Mouse (Mus musculus) liver, embryonic 15.5 days (tissue): ENCODE results near the gene Gm28635. TPM values are rescaled to one million over a fixed set of nuclear protein-coding genes. Genes with fewer than 3 reads are reported as not detected.

Experiments
- ATAC-seq: fragments of 200-750 bp; cut with Nextera tagmentation; 2 replicates; pipeline ENCODE4 v1.8.0; 2017; ENCODE audit warnings: moderate number of reproducible peaks, mild to moderate bottlenecking, moderate library complexity; ENCODE audit not compliant: insufficient read depth
- H3K27ac ChIP-seq: fragments of 300-500 bp; sonication (generic); replicated peaks from 2 replicates; pipeline ENCODE4 v1.5.1; 2015; ENCODE audit warnings: mild to moderate bottlenecking, inconsistent platforms
- H3K27me3 ChIP-seq: fragments of 300-500 bp; sonication (generic); 2 replicates; pipeline ENCODE4 v1.6.1; 2015; ENCODE audit warnings: mild to moderate bottlenecking, inconsistent platforms
- H3K36me3 ChIP-seq: fragments of 300-500 bp; sonication (generic); replicated peaks from 2 replicates; pipeline ENCODE4 v1.6.1; 2015; ENCODE audit warnings: moderate library complexity, mild to moderate bottlenecking, inconsistent platforms
- H3K4me1 ChIP-seq: fragments of 300-500 bp; sonication (generic); replicated peaks from 2 replicates; pipeline ENCODE4 v1.6.1; 2015; ENCODE audit warnings: inconsistent platforms
- H3K4me2 ChIP-seq: fragments of 300-500 bp; sonication (generic); 2 replicates; pipeline ENCODE4 v1.6.1; 2015; ENCODE audit warnings: moderate library complexity, mild to moderate bottlenecking, inconsistent platforms
- H3K4me3 ChIP-seq: fragments of 300-500 bp; sonication (generic); replicated peaks from 2 replicates; pipeline ENCODE4 v1.5.1; 2015; ENCODE audit warnings: mild to moderate bottlenecking, inconsistent platforms
- H3K9ac ChIP-seq: fragments of 300-500 bp; sonication (generic); 2 replicates; pipeline ENCODE4 v1.6.1; 2015; ENCODE audit warnings: moderate library complexity, mild to moderate bottlenecking, inconsistent platforms
- H3K9me3 ChIP-seq: fragments of 300-500 bp; sonication (generic); replicated peaks from 2 replicates; pipeline ENCODE4 v1.6.1; 2016; ENCODE audit warnings: inconsistent platforms
- whole genome bisulfite sequencing: fragments of 180-500 bp; shearing (Covaris S2); methylation state at CpG from one replicate; pipeline ENCODE4 v1.1.7; 2015; ENCODE audit warnings: mixed read lengths; ENCODE audit not compliant: insufficient replicate concordance; 5-methylcytosine and 5-hydroxymethylcytosine counted together
- polyA plus RNA-seq: library from polyadenylated mRNA; unstranded; fragments of >200 nt; fragmentation: Nextera tagmentation; extraction: Ambion mirVana; gene quantifications from 2 replicates; pipeline ENCODE4 v1.2.1, GENCODE M21; 2015

The Gm28635 gene
- polyA plus RNA-seq, 1 experiment from 2014 or later: not detected

DNA sequence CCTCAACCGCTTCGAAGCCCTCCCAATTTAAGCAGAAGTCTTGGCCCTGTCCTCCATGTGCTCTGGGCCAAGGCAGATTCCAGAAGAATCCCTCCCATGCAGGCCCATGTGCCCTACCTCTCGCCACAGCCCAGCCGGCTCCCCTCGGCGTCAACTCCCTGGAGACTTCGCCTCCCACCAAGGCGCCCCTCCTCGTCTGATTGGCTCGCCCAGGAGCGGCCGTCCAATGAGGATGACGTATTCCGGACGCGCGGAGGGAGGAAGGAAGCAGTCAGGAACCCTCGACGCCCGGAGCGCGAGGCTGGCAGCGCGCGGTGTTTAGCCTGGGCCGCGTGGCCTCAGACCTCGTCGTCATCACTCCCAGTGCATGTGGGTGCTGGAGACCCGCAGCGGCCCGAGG is 19.0 kb downstream of the Gm28635 start, which contains the start of gene Btbd18:
Gene Btbd18, plus strand, starts transcription at position 274 of the 400 bp plus-strand sequence.
- no peak within 1 kb of the TSS for H3K4me3 ChIP-seq
- H3K27me3 ChIP-seq: no peaks in the 10 kb centered on the region
- H3K27ac ChIP-seq: peak within 1 kb of the TSS; percentile 60; the same call in 1 of the 2 replicates
- H3K9me3 ChIP-seq: no peaks in the 10 kb centered on the region
- H3K4me2 ChIP-seq: no peak within 1 kb of the TSS
- no peak within 1 kb of the TSS for H3K9ac ChIP-seq
- no peaks in the 10 kb centered on the region for H3K4me1 ChIP-seq
- ATAC-seq: no peak
- no peaks in the 10 kb centered on the region for H3K36me3 ChIP-seq
- 85% methylated on average over 32 of the region's 32 CpGs for WGBS

DNA sequence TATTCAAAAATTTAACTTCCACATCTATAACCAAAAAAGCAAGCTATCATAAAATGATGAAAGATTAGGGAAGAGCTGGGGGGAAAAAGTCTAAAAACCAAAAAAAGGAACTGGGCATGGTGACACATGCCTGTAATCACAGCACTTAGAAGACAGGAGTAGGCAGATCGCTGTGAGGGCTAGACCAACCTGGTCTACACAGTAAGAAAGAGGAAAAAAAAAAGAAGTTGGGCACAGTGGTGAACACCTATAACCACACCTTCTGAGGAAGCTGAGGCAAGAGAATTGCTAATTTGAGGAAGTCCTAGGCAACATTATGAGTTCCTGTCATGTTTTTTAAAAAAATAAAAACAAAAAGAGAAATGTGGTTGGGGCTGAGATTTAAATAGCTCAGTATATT is 22.0 kb downstream of the Gm28635 start:
- 24% methylated on average over 1 of the region's 1 CpGs for WGBS
- Histone ChIP-seq H3K27me3 (no peaks in the 10 kb centered on the region), H3K27ac (no peak overlapping the region), H3K9ac (no peak overlapping the region), H3K4me3 (no peak overlapping the region), H3K9me3 (no peaks in the 10 kb centered on the region), H3K4me1 (peaks cover 3% of the 10 kb centered on the region), H3K4me2 (no peak overlapping the region), H3K36me3 (no peaks in the 10 kb centered on the region)
- ATAC-seq: no peak

DNA sequence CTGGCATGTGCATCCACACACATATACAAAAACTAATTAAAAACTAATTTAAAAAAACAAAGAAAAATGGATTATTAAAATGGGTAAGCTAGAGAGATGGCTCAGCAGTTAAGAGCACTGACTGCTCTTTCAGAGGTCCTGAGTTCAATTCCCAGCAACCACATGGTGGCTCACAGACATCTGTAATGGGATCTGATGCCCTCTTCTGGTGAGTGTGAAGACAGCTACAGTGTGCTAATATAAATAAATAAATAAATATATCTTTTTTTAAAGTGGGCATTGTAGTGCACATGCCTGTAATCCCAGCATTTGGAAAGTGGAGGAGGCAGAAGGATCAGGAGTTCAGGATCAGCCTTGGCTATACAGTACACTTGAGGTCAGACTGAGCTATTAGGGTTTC is 24.5 kb downstream of the Gm28635 start:
- no peaks in the 10 kb centered on the region for H3K36me3 ChIP-seq
- no peak overlapping the region for H3K4me3 ChIP-seq
- no peak overlapping the region for H3K9ac ChIP-seq
- peaks cover 13% of the 10 kb centered on the region for H3K4me1 ChIP-seq
- no peak overlapping the region for H3K27ac ChIP-seq
- no peaks in the 10 kb centered on the region for H3K27me3 ChIP-seq
- no peak for ATAC-seq
- no peaks in the 10 kb centered on the region for H3K9me3 ChIP-seq
- H3K4me2 ChIP-seq: no peak overlapping the region

DNA sequence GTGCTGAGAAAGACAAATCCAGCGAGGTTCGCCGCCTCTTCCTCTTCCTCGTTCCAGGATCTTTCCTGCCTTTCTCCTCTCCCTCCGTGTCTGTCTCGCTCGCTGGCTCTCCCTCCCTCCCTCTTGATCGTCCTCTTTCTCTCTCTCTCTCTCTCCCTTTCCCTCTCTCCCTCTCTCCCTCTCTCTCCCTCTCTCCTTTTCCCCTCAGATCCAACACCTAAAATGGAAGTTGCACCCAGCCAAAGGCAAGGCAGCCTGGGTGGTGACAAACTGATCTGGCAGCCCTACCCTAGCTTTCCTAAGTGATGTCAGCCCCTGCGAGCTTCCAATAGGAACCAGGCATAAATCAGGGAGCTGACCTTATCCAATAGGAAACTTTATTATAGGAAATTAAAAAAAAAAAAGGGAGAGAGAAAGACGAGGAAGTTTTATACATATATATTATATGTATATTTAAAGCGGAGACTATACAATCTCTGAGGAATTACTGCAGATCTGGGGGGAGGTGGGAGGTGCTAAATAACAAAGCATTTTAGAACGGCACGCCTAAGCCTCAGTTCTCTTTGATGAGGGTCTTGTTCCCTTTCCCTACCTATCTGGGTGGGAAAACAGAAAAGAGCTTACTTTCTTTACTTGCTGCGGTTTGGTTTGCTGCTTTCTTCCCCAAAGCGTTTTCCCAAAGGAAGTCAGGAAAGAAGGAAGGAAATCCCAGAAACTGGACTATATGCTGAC is 27.2 kb downstream of the Gm28635 start, which contains the start of gene Ctnnd1:
Gene Ctnnd1, minus strand, starts transcription at position 302 of the 732 bp plus-strand sequence.
- H3K36me3 ChIP-seq: no peaks in the 10 kb centered on the region
- under 1% methylated on average over 15 of the region's 15 CpGs for WGBS
- peak; percentile 82 for ATAC-seq

DNA sequence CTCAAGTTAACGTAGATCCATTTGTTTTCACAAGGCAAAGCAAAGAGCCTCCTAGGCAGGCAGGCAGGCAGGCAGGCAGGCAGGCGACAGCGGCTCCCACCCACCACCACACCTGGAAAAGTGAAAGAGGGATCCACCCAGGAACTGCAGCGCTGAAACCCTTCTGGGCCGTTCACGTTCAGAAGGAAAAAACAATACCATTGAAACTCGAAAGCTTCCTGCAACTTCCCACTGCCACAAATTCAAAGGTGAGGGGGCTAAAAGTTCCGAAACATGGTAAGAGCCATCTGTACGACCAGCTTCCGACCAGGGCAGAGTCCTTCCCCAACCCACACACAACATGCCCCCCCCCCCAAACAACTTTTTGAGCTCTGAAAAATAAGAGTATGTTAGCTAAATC is 28.2 kb downstream of the Gm28635 start:
- Histone ChIP-seq H3K9ac (peak overlapping the region; percentile 83), H3K4me2 (peak overlapping the region; percentile 77), H3K4me1 (peaks cover 23% of the 10 kb centered on the region), H3K4me3 (peak overlapping the region; percentile 75), H3K9me3 (no peaks in the 10 kb centered on the region), H3K27ac (peak overlapping the region; percentile 88), H3K27me3 (no peaks in the 10 kb centered on the region), H3K36me3 (no peaks in the 10 kb centered on the region)
- ATAC-seq: peak; percentile 54; the same call in 1 of the 2 replicates
- 0% methylated on average over 10 of the region's 10 CpGs for WGBS

More for the DNA sequence above, 27.2 kb downstream of the Gm28635 start, which contains the start of gene Ctnnd1:
- H3K27ac ChIP-seq: peak within 1 kb of the TSS; percentile 88
- H3K9ac ChIP-seq: peak within 1 kb of the TSS; percentile 83
- H3K9me3 ChIP-seq: no peaks in the 10 kb centered on the region
- peak within 1 kb of the TSS; percentile 77 for H3K4me2 ChIP-seq
- H3K4me3 ChIP-seq: peak within 1 kb of the TSS; percentile 75
- no peaks in the 10 kb centered on the region for H3K27me3 ChIP-seq
- peaks cover 23% of the 10 kb centered on the region for H3K4me1 ChIP-seq

DNA sequence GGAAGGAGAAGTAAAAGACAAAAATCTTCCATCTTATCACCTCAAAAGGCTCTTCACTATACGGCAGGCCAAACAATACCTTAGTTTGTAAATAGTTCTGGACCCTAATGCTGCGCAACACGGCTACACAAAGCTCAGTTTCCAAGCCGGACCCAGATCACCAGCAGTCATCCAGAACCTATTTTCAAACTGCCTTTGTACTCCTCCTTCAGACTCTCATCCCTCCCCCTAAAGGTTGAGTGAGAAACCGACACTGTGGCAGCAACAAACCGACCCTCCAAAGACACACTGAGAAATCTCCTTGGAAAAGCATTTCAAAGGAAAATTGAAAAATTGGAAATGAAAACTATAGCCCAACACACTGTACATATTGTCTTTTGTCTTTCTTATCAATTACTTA is 29.5 kb downstream of the Gm28635 start:
- Histone ChIP-seq H3K4me2 (peak overlapping the region; percentile 77), H3K27me3 (no peaks in the 10 kb centered on the region), H3K9me3 (no peaks in the 10 kb centered on the region), H3K9ac (no peak overlapping the region; the same call in 1 of the 2 replicates), H3K4me3 (peak overlapping the region; percentile 40), H3K27ac (no peak overlapping the region), H3K4me1 (peaks cover 28% of the 10 kb centered on the region), H3K36me3 (no peaks in the 10 kb centered on the region)
- no peak for ATAC-seq
- WGBS: 49% methylated on average over 6 of the region's 6 CpGs

DNA sequence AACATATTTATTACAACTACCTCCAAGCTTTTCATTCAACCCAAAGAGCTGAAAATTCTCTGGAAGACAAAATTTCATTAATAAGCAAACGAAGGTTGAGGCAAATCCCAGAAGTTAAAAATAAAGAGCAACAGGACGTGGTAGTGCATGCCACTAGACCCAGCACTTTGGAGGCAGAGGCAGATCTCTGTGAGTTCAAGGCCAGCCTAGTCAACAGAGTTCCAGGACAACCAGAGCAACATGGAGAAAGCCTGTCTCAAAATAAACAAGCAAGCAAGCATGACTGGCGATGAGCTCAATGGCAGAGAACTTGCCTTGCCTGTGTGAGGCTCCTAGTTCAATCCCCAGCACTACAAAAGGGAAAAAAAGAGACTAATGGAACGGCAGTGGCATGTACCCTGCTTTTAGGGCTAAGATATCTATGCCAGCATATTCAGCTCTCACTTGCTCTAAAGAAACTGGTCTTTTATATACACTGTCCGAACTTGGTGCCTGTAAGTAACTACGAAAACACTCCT is 30.7 kb downstream of the Gm28635 start:
- peak overlapping the region; percentile 23; the same call in 1 of the 2 replicates for H3K4me2 ChIP-seq
- H3K4me1 ChIP-seq: peaks cover 28% of the 10 kb centered on the region

DNA sequence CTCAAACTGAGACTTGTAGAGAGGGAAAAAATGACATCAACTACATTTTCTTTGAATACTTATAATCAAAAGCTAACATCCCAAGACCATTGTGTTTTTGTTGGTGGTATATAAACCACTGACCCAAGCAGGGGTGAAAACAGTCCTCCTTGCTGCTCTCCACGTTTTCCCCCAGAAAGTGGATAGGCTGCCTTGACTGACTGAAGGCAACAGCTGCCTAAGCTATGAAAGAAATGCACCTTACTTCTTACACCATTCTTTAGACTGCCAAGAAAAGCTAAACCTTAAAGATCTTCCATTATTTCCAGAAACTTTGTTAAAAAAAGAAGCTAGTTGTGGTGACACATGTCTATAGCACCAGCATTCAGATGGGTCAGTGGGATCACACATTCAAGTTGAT is 31.7 kb downstream of the Gm28635 start:
- Histone ChIP-seq H3K9ac (no peak overlapping the region), H3K36me3 (no peaks in the 10 kb centered on the region), H3K4me2 (no peak overlapping the region), H3K27ac (no peak overlapping the region), H3K4me3 (no peak overlapping the region), H3K27me3 (no peaks in the 10 kb centered on the region), H3K4me1 (peaks cover 33% of the 10 kb centered on the region), H3K9me3 (no peaks in the 10 kb centered on the region)
- WGBS: 69% methylated on average over 1 of the region's 1 CpGs
- ATAC-seq: no peak

More for the DNA sequence above, 30.7 kb downstream of the Gm28635 start:
- ATAC-seq: no peak
- Histone ChIP-seq H3K27ac (0 out of 2 replicates have a peak overlapping the region, but pooled peaks have one; percentile 19), H3K36me3 (no peaks in the 10 kb centered on the region), H3K4me3 (no peak overlapping the region), H3K9ac (no peak overlapping the region), H3K27me3 (no peaks in the 10 kb centered on the region), H3K9me3 (no peaks in the 10 kb centered on the region)
- 74% methylated on average over 6 of the region's 6 CpGs for WGBS

DNA sequence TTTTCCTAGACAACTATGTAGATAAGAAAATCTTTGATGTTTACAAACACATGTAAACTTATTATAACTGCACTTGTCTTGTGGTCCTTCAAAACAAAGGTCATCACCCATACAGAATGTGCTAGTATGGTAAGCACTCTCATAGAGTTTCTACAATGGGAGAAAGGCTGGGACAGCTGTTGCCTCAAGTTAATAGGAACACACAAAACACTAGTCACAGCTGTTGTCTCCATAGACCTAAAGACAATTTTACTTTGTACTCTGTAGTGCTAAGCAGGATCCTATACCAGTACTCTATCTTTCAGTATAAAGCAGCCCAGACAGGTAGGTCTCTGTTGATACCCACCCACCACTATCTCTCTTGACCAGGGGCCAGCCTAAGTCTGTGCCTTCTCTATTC is 37.0 kb downstream of the Gm28635 start:
- Histone ChIP-seq H3K9ac (no peak overlapping the region), H3K27me3 (no peaks in the 10 kb centered on the region), H3K36me3 (no peaks in the 10 kb centered on the region), H3K9me3 (no peaks in the 10 kb centered on the region), H3K4me1 (peaks cover 48% of the 10 kb centered on the region), H3K27ac (no peak overlapping the region), H3K4me2 (no peak overlapping the region), H3K4me3 (no peak overlapping the region)
- no peak for ATAC-seq

DNA sequence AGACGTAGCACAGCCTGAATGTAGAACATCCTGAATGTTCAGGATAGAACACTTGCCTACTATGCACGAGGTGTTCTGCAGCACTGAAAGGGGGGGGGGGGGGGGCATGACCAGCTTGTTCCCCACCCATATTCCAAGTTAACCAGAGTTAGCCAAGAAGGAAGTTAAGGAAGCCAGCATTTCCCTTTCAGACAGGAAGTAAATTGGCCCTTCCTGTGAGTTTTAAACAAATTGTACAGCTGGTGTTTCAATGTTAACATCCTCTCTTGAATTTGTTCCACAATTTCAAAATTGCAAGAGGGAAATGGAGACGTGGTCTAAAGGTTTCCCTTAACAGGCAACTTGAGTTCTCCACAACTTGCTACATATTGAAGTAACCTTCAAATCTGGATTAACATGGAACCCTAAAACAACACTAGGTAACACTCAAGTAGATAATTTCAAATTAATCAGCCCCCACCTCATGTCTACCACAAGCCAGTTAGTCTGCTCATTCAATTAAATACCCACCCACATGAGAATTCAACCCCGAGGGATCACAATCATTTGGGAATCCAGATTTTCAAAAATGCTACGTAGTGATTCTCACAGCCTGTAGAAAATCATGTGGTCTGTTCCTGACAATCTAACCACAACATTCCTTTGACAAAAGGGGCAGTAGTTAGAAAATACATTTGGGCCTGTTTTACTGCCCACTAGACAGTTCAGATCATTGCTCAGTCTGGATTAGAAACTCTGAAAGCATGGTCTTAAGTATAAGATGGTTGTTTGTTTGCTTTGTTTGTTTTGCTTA is 39.2 kb downstream of the Gm28635 start:
- ATAC-seq: no peak
- H3K4me2 ChIP-seq: no peak overlapping the region
- H3K27me3 ChIP-seq: no peaks in the 10 kb centered on the region
- 0 out of 2 replicates have a peak overlapping the region, but pooled peaks have one; percentile 11 for H3K27ac ChIP-seq
- no peak overlapping the region for H3K9ac ChIP-seq
- peaks cover 59% of the 10 kb centered on the region for H3K4me1 ChIP-seq
- WGBS: 34% methylated on average over 5 of the region's 5 CpGs
- no peaks in the 10 kb centered on the region for H3K9me3 ChIP-seq
- no peaks in the 10 kb centered on the region for H3K36me3 ChIP-seq
- no peak overlapping the region for H3K4me3 ChIP-seq
